Mouse (Mus musculus) forebrain, embryonic 15.5 days (tissue): Measurements from ENCODE around the gene Col19a1. TPM values are rescaled to one million over a fixed set of nuclear protein-coding genes. Genes with fewer than 3 reads are reported as not detected.

Source experiments
- ATAC-seq: fragments of 200-750 bp; cut with Nextera tagmentation; replicated peaks from 2 replicates; pipeline ENCODE4 v1.8.0; 2017; ENCODE audit warnings: mild to moderate bottlenecking, moderate TSS enrichment, moderate library complexity
- H3K27ac ChIP-seq: fragments of 300-500 bp; sonication (generic); replicated peaks from 2 replicates; pipeline ENCODE4 v1.5.1; 2015; ENCODE audit warnings: mild to moderate bottlenecking, inconsistent platforms
- H3K27me3 ChIP-seq: fragments of 300-500 bp; sonication (generic); 2 replicates; pipeline ENCODE4 v1.6.1; 2015; ENCODE audit warnings: inconsistent platforms
- H3K36me3 ChIP-seq: fragments of 300-500 bp; sonication (generic); 2 replicates; pipeline ENCODE4 v1.6.1; 2015; ENCODE audit warnings: mild to moderate bottlenecking, inconsistent platforms
- H3K4me1 ChIP-seq: fragments of 300-500 bp; sonication (generic); 2 replicates; pipeline ENCODE4 v1.6.1; 2015; ENCODE audit warnings: inconsistent platforms
- H3K4me2 ChIP-seq: fragments of 300-500 bp; sonication (generic); replicated peaks from 2 replicates; pipeline ENCODE4 v1.6.1; 2015; ENCODE audit warnings: mild to moderate bottlenecking, inconsistent platforms
- H3K4me3 ChIP-seq: fragments of 300-500 bp; sonication (generic); 2 replicates; pipeline ENCODE4 v1.5.1; 2015; ENCODE audit warnings: mild to moderate bottlenecking, inconsistent platforms
- H3K9ac ChIP-seq: fragments of 300-500 bp; sonication (generic); replicated peaks from 2 replicates; pipeline ENCODE4 v1.6.1; 2015; ENCODE audit warnings: mild to moderate bottlenecking, inconsistent platforms
- H3K9me3 ChIP-seq: fragments of 300-500 bp; sonication (generic); 2 replicates; pipeline ENCODE4 v1.6.1; 2016; ENCODE audit warnings: inconsistent platforms
- WGBS: fragments of 180-500 bp; shearing (Covaris S2); methylation state at CpG from one replicate; pipeline ENCODE4 v1.1.7; 2015; ENCODE audit warnings: mixed read lengths; 5-methylcytosine and 5-hydroxymethylcytosine counted together
- polyA plus RNA-seq: library from polyadenylated mRNA; unstranded; fragments of >200 nt; fragmentation: Nextera tagmentation; extraction: Ambion mirVana; gene quantifications from 2 replicates; pipeline ENCODE4 v1.2.1, GENCODE M21; 2015

Col19a1 gene
- polyA plus RNA-seq, 1 experiment from 2014 or later, result 2.0 TPM

DNA sequence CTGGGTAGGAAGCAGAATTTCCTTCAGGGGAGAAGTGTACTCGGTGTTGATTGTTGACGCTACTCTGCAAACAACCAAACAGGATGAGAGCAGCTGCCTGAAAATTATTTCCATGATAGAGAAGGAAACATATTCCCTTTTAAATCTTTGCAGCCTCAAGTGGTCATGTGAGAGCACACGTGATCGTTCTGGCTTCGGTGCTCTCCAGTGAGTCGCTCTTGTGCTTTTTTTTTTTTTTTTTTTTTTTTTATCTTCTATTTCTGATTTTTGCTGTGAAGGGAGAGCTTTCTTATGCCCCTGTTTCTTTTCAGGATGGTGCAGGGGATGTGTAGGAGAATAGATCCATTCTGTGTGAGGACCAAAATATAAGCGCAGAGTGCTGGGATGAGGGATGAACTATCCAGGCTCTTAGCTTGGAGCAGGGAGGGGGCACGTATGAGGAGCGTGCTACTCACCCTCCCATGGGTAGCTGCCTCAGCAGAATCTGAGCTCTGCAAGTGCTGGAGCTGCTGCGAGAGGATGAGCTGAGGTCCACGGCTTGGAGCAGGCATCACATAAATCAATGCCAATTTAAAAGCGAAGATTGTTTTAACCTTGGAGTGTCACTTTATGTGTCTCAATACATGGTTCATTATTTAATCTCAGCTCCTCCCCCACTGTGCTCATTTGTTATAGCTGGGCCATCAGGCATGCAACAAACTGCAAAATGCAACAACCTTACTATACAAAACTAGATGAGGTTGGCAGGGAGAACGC lies 237.6 kb downstream of the Col19a1 start:
- 85% methylated on average over 13 of the region's 13 CpGs for WGBS

DNA sequence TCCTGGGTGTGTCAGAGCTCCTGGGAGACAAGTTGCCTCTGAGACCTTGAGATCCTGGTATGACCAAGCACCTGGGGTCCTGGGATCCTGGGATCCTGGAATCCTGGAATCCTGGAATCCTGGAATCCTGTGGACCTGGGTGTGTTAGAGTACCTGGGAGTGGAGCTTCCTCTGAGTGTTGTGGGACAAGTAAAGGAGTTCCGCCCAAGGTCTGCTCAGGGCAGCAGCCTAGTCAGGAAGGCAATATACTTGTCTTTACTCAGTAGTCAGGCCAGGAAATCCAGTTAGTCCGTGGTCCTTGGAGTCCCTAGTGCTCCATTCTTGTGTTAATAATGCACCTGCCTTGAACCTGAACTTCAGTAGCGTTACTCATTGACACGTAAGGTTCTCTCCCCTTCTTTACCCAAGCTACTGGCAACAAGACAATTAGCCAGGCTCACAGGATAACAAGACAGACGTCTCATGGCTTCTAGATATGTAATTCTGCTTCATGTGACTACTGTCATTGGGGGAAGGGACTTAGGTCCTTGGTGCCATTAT lies 239.6 kb downstream of the Col19a1 start:
- H3K36me3 ChIP-seq, result no peaks in the 10 kb centered on the region
- WGBS, result 73% methylated on average over 5 of the region's 5 CpGs
- H3K27ac ChIP-seq, result no peak overlapping the region
- H3K9me3 ChIP-seq, result no peaks in the 10 kb centered on the region
- no peaks in the 10 kb centered on the region for H3K4me1 ChIP-seq
- H3K27me3 ChIP-seq, result no peaks in the 10 kb centered on the region
- no peak overlapping the region for H3K9ac ChIP-seq
- no peak for ATAC-seq
- no peak overlapping the region for H3K4me2 ChIP-seq
- H3K4me3 ChIP-seq, result no peak overlapping the region

More for the DNA sequence above, 237.6 kb downstream of the Col19a1 start:
- Histone ChIP-seq H3K4me1 (no peaks in the 10 kb centered on the region), H3K9me3 (no peaks in the 10 kb centered on the region), H3K9ac (no peak overlapping the region), H3K27me3 (no peaks in the 10 kb centered on the region), H3K36me3 (no peaks in the 10 kb centered on the region), H3K27ac (no peak overlapping the region), H3K4me3 (no peak overlapping the region), H3K4me2 (no peak overlapping the region)
- ATAC-seq, result no peak

DNA sequence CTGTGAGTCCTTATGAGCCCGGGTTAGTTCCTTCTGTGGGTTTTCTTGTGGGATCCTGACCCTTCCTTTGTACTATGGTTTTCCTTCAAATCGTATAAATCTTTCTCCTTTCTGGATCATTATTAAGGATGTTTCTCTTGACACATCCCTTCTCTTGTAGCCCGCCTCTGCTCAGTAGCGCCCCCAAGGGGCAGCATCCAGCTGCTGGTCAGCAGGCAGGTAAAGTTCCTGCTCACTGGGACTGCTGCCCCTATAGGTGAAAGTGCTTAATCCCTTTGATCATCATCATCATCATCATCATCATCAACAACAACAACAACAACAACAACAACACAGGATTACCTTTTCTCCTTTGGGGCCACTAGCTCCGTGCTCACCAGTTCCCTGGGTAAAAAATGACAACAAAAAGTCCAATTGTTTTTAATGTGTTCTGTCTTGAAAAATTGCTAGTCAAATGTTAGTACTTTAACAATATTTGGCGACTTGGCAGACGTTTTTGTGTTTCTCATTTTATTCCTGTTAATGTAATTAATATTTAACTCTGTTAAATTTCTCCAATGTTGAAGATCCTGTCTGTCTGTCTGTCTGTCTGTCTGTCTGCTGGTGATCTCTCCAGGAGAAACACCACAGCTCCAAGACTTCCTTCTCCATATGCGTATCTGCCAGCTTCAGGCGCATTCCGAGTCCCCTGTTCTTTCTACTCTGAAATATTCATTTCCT lies 249.6 kb downstream of the Col19a1 start:
- WGBS, result 87% methylated on average over 10 of the region's 10 CpGs
- no peak overlapping the region for H3K27ac ChIP-seq
- H3K36me3 ChIP-seq, result no peaks in the 10 kb centered on the region
- no peak for ATAC-seq
- H3K4me2 ChIP-seq, result no peak overlapping the region
- H3K4me1 ChIP-seq, result no peaks in the 10 kb centered on the region
- H3K9ac ChIP-seq, result no peak overlapping the region
- no peak overlapping the region for H3K4me3 ChIP-seq
- H3K9me3 ChIP-seq, result no peaks in the 10 kb centered on the region
- no peaks in the 10 kb centered on the region for H3K27me3 ChIP-seq

DNA sequence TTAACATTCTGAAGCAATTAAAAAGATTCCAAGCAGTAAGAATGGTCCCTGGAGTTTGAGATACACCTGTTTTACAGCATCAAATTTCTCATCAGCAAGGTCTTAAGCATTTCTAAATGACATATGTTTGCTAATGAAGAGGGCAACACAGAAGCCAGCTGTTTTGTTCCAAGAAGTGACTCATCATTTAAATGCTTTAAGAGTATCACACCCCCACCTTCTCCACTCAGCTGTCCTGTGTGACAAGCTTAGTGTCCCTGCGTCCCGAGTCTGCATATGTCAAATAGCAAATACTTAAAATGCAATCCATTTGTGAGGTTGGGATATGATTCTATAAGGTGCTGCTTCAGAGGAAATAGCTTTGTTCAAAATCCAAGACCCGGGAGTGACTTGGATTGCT lies 251.2 kb downstream of the Col19a1 start:
- Histone ChIP-seq H3K4me1 (no peaks in the 10 kb centered on the region), H3K4me3 (no peak overlapping the region), H3K4me2 (no peak overlapping the region), H3K27me3 (no peaks in the 10 kb centered on the region), H3K9me3 (no peaks in the 10 kb centered on the region), H3K36me3 (no peaks in the 10 kb centered on the region), H3K27ac (no peak overlapping the region), H3K9ac (no peak overlapping the region)
- no peak for ATAC-seq
- 67% methylated on average over 3 of the region's 3 CpGs for WGBS

DNA sequence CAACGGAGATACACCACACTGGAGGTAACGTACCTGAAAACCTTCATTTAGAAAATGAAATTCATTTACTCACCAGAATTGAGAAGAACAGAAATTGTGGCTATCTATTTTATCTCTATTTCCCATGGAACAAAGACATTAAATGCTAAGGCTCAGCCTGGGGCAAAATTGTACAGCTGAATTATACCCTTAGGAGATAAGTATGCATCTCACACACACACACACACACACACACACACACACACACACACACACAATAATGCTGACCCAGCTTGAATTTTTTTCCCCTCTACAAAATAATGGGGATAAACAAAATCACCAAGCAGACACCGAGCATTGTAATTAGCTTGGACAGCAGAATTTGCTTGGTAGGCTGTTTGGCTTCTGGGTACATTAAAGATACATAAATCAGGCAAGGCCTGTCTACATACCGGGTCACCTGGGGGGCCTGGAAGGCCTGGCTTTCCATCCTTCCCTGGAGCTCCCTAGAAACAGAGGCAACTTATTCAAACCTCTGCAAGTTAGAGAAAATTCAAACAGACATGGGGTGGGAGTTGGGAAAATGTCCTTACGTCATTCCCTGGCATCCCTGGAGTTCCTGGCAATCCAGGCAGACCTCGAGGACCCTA lies 270.2 kb downstream of the Col19a1 start:
- H3K27me3 ChIP-seq, result no peaks in the 10 kb centered on the region
- no peaks in the 10 kb centered on the region for H3K4me1 ChIP-seq
- no peaks in the 10 kb centered on the region for H3K9me3 ChIP-seq
- H3K9ac ChIP-seq, result no peak overlapping the region
- H3K4me3 ChIP-seq, result no peak overlapping the region
- H3K36me3 ChIP-seq, result no peaks in the 10 kb centered on the region
- H3K4me2 ChIP-seq, result no peak overlapping the region
- no peak overlapping the region for H3K27ac ChIP-seq
- WGBS, result 82% methylated on average over 6 of the region's 6 CpGs
- ATAC-seq, result no peak

DNA sequence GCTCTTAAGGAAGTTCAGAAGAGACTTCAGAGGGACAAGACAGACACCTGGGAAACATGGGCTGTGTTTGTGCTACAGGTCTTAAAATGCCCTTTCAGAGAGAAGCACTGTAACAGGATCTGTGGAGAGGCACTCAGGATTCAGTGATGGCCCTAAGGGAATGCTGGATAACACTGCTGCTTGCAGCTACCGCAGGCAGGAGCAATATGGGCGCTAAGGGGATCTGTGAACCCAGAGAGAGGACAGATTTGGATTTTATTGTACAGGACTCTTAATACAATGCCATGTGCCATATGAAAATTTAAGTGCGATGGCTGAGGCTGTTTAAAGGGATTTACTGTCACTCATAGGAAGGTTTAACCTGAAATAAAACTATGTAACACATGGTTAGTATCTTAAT lies 270.8 kb downstream of the Col19a1 start:
- WGBS, result 89% methylated on average over 3 of the region's 3 CpGs
- Histone ChIP-seq H3K27me3 (no peaks in the 10 kb centered on the region), H3K4me3 (no peak overlapping the region), H3K27ac (no peak overlapping the region), H3K4me2 (no peak overlapping the region), H3K4me1 (no peaks in the 10 kb centered on the region), H3K9me3 (no peaks in the 10 kb centered on the region), H3K36me3 (no peaks in the 10 kb centered on the region), H3K9ac (no peak overlapping the region)
- ATAC-seq, result no peak; the same call in 1 of the 2 replicates

DNA sequence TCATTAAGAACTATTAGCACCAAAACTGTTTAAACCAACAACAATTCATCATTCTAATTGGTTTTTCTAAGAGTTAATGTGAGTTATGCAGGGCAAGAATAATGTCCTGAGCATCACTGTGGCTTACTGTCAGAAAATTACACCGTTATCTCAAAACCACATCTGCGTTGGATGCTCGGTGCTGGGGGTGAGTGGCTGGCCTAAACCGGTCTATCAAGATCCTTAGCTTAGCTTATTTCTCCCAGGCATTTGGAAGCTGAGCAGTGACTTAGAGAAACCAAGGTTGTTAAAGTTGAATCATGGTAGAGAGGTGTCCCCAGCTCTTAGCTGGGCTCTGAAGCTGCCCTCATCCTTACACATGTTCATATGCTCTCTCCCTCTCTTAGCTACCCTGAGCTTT lies 276.4 kb downstream of the Col19a1 start:
- no peaks in the 10 kb centered on the region for H3K4me1 ChIP-seq
- no peak for ATAC-seq
- H3K27me3 ChIP-seq, result no peaks in the 10 kb centered on the region
- H3K27ac ChIP-seq, result no peak overlapping the region
- no peak overlapping the region for H3K4me2 ChIP-seq
- no peak overlapping the region for H3K4me3 ChIP-seq
- H3K9me3 ChIP-seq, result no peaks in the 10 kb centered on the region
- H3K36me3 ChIP-seq, result no peaks in the 10 kb centered on the region
- WGBS, result 89% methylated on average over 4 of the region's 4 CpGs
- H3K9ac ChIP-seq, result no peak overlapping the region

DNA sequence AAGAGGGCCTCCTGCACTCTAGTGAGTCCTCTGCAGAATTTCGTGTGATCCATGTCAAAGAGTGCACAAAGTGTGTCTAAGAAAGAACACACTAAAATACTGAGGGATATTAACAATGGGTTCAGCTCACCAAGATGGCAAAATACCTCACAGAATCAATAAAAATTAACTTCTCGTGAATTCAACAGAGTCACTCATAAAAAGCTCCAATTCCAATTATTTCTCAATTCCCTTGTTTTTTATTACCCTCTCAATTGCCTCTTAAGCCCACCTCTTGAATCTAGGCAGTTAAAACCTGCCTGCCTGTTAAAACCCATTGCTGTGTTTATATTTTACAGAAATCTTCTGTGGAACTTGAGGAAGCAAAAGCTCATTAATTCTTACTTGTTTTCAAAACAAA lies 277.1 kb downstream of the Col19a1 start:
- ATAC-seq, result no peak
- Histone ChIP-seq H3K9me3 (no peaks in the 10 kb centered on the region), H3K27me3 (no peaks in the 10 kb centered on the region), H3K9ac (no peak overlapping the region), H3K4me1 (no peaks in the 10 kb centered on the region), H3K27ac (no peak overlapping the region), H3K36me3 (no peaks in the 10 kb centered on the region), H3K4me2 (no peak overlapping the region), H3K4me3 (no peak overlapping the region)
- 44% methylated on average over 2 of the region's 2 CpGs for WGBS

DNA sequence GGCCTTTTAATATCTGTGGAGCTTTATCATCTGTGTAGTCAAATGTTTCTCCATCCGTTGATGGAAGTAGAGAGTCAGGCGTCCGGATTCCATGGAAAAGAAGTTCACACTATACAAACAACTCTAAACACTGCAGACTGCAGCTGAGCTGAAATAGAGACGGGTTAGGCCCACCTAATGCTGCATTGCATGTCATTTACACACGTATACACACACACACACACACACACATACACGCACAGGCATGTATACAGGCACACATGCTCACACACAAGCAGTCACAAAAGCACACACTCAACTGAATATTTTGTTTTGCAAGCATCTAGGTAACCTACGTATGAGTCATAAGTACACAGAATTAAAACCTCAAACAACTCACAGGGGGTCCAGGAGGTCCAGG lies 284.2 kb downstream of the Col19a1 start:
- Histone ChIP-seq H3K27me3 (no peaks in the 10 kb centered on the region), H3K36me3 (no peaks in the 10 kb centered on the region)
- WGBS, result 91% methylated on average over 7 of the region's 7 CpGs

DNA sequence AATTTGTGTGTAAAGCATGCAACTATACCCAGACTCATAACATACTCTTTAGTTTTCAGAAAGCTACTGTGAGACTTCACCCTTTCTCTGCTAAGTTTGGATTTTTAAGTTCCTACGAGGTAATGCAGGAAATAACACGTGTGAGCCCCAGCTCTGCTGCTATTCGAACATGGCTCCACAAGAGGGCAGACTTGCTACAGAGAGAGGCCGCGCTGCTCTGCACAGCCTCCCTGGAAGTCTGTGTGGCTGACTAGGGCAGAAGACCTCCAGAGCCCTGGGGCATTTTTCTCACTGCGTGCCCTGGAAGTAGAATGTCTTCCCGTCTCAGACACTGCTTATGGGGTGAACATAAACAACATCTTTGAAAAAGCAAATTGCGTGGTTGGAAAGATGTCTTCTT lies 284.6 kb downstream of the Col19a1 start:
- H3K27me3 ChIP-seq, result no peaks in the 10 kb centered on the region
- 0 out of 2 replicates have a peak, but pooled peaks cover 3% of the 10 kb centered on the region for H3K9me3 ChIP-seq
- no peak overlapping the region for H3K4me2 ChIP-seq
- WGBS, result 14% methylated on average over 8 of the region's 8 CpGs
- H3K4me1 ChIP-seq, result peaks cover 3% of the 10 kb centered on the region; the same call in 1 of the 2 replicates
- no peak overlapping the region for H3K4me3 ChIP-seq
- H3K36me3 ChIP-seq, result no peaks in the 10 kb centered on the region
- ATAC-seq, result peak; percentile 89
- no peak overlapping the region for H3K9ac ChIP-seq
- no peak overlapping the region for H3K27ac ChIP-seq

More for the DNA sequence above, 284.2 kb downstream of the Col19a1 start:
- H3K4me3 ChIP-seq, result no peak overlapping the region
- ATAC-seq, result peak; percentile 49
- H3K27ac ChIP-seq, result no peak overlapping the region
- 0 out of 2 replicates have a peak, but pooled peaks cover 3% of the 10 kb centered on the region for H3K9me3 ChIP-seq
- H3K4me1 ChIP-seq, result peaks cover 3% of the 10 kb centered on the region; the same call in 1 of the 2 replicates
- no peak overlapping the region for H3K4me2 ChIP-seq
- no peak overlapping the region for H3K9ac ChIP-seq

DNA sequence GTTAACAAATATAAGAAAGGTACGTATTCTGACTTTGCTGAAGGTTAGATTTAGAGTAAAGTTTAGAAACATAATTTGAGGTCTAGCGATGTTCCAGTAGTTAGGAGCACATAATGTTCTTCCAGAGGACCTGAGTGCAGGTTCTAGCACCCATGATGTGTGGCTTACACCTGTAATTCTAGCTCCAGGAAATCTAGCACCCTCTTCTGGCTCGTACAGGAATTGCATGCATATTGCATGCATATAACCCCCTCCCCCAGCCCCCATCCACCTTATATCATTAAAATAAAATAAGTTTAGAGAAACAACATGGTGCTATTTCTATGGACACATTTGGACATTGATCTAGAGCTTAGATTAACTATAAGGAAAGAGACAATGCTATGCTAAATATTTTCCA lies 286.6 kb downstream of the Col19a1 start:
- WGBS, result 93% methylated on average over 3 of the region's 3 CpGs
- ATAC-seq, result no peak

More for the DNA sequence above, 286.6 kb downstream of the Col19a1 start:
- Histone ChIP-seq H3K27ac (no peak overlapping the region), H3K9ac (no peak overlapping the region), H3K36me3 (no peaks in the 10 kb centered on the region), H3K4me1 (peaks cover 3% of the 10 kb centered on the region; the same call in 1 of the 2 replicates), H3K27me3 (no peaks in the 10 kb centered on the region), H3K4me3 (no peak overlapping the region), H3K9me3 (0 out of 2 replicates have a peak, but pooled peaks cover 3% of the 10 kb centered on the region), H3K4me2 (no peak overlapping the region)
